Mouse (Mus musculus) kidney, adult 2 months (tissue): ENCODE measurements around the gene Gng8.

ENCODE experiments used
- CTCF ChIP-seq: fragments of 200-500 bp; conservative IDR thresholded peaks from 2 replicates; pipeline ENCODE4 v1.5.1; 2011; ENCODE audit warnings: low read depth, mild to moderate bottlenecking, control low read depth, low read length, moderate library complexity, mixed read lengths; ENCODE audit not compliant: insufficient read depth, insufficient read length
- POLR2A ChIP-seq: fragments of 200-500 bp; IDR thresholded peaks from one replicate; pipeline ENCODE4 v1.6.1; 2011; ENCODE audit warnings: low read depth, low read length, control low read depth

DNA sequence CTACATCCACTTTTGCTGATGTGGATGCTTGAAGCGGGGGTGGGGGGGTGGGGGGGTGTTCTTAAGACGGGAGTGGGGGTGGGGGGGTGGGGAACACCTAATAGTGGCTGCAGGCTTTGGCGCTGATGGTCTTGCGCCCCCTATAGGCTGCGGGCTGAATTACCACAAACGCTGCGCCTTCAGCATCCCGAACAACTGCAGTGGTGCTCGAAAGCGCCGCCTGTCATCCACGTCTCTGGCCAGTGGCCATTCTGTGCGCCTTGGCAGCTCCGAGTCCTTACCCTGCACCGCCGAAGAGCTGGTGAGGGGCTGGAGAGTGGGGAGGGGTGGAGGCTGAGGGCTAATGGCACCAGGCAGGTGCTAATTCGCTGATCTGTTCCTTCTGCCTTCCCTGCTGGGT is 43.0 kb upstream of the Gng8 start:
- TF ChIP-seq POLR2A = no peak
- peak; percentile 59 for TF ChIP-seq CTCF
